Mouse (Mus musculus) CH12.LX (cell line): ENCODE measurements at regions not wholly inside any gene's neighbourhood (a gene's known extent, or its start where the extent isn't known, plus 50 kb on each side); places are given as distances from the start of the nearest gene placed in this dataset.
A peak's percentile ranks its signal among the peaks of the same experiment; 100 is the strongest.

ENCODE experiments used
- DNase-seq: peaks from one replicate; pipeline ENCODE4 v3.0.0-alpha.2; 2013; ENCODE audit errors: extremely low read depth
- H3K27ac ChIP-seq: 2 replicates; pipeline ENCODE4 v1.5.1; 2012; ENCODE audit warnings: low read depth, mild to moderate bottlenecking, control low read depth, moderate library complexity; ENCODE audit not compliant: insufficient read depth
- H3K27me3 ChIP-seq: replicated peaks from 2 replicates; pipeline ENCODE3; 2012; ENCODE audit warnings: inconsistent platforms
- H3K36me3 ChIP-seq, 2 experiments: replicated peaks in 1 of 2; 2 replicates each; pipeline versions ENCODE3 to v1.6.1; 2012; ENCODE audit warnings: inconsistent platforms in 1 of 2, low read length in 1 of 2, mild to moderate bottlenecking in 1 of 2, mixed read lengths in 1 of 2, moderate library complexity in 1 of 2; ENCODE audit not compliant: control insufficient read depth in 1 of 2, insufficient read depth in 1 of 2
- H3K4me1 ChIP-seq, 2 experiments: 2 replicates each; pipeline ENCODE4 v1.6.1; 2012; ENCODE audit warnings: inconsistent platforms in 1 of 2, moderate library complexity in 1 of 2; ENCODE audit not compliant: insufficient read depth in 2 of 2, control insufficient read depth in 1 of 2
- H3K4me2 ChIP-seq: 2 replicates; pipeline ENCODE4 v1.6.1; 2012; ENCODE audit warnings: low read depth, mild to moderate bottlenecking, control low read depth; ENCODE audit not compliant: poor library complexity, insufficient read depth, severe bottlenecking
- H3K4me3 ChIP-seq, 3 experiments: fragments of 150-350 bp in 1 of 3; sonication (generic) in 1 of 3; replicated peaks in 1 of 3; 2 replicates each; pipeline versions ENCODE3 to v1.5.1; 2011 to 2012; ENCODE audit warnings: low read depth in 2 of 3, low read length in 2 of 3, mild to moderate bottlenecking in 2 of 3, moderate library complexity in 2 of 3, control low read depth in 1 of 3, improper control_type of control experiment in 1 of 3, inconsistent platforms in 1 of 3, mixed read lengths in 1 of 3; ENCODE audit not compliant: poor library complexity in 1 of 3
- H3K79me2 ChIP-seq: replicated peaks from 2 replicates; pipeline ENCODE4 v1.6.1; 2012; ENCODE audit warnings: mild to moderate bottlenecking, moderate library complexity; ENCODE audit not compliant: control insufficient read depth, poor library complexity, insufficient read depth, severe bottlenecking; ENCODE audit errors: extremely low read depth
- H3K9ac ChIP-seq: 2 replicates; pipeline ENCODE4 v1.6.1; 2012; ENCODE audit warnings: low read depth, mild to moderate bottlenecking, control low read depth, moderate library complexity; ENCODE audit not compliant: insufficient read depth
- H3K9me3 ChIP-seq: replicated peaks from 2 replicates; pipeline ENCODE3; 2012; ENCODE audit warnings: low read length, inconsistent platforms, mixed read lengths
- BHLHE40 ChIP-seq: IDR thresholded peaks from 2 replicates; pipeline ENCODE4 v1.6.1; 2011; ENCODE audit warnings: mild to moderate bottlenecking, low read depth, low read length, improper control_type of control experiment
- CHD1 ChIP-seq: IDR thresholded peaks from 2 replicates; pipeline ENCODE4 v1.6.1; 2012; ENCODE audit warnings: low read depth, low read length, improper control_type of control experiment, inconsistent platforms
- IRF4 ChIP-seq: IDR thresholded peaks from 2 replicates; pipeline ENCODE4 v1.6.1; 2014; ENCODE audit warnings: low read depth, mild to moderate bottlenecking, inconsistent platforms, low read length, improper control_type of control experiment
- JUND ChIP-seq: conservative IDR thresholded peaks from 2 replicates; pipeline ENCODE4 v1.6.1; 2011; ENCODE audit warnings: low read depth, low read length, improper control_type of control experiment
- KAT2A ChIP-seq: IDR thresholded peaks from 2 replicates; pipeline ENCODE4 v1.6.1; 2012; ENCODE audit warnings: low read length, improper control_type of control experiment, inconsistent platforms; ENCODE audit not compliant: insufficient replicate concordance
- MAFK ChIP-seq: IDR thresholded peaks from 2 replicates; pipeline ENCODE4 v1.6.1; 2011; ENCODE audit warnings: low read length, improper control_type of control experiment; ENCODE audit not compliant: insufficient replicate concordance
- MAX ChIP-seq: IDR thresholded peaks from 2 replicates; pipeline ENCODE4 v1.6.1; 2011; ENCODE audit warnings: low read length, improper control_type of control experiment
- MXI1 ChIP-seq: IDR thresholded peaks from 2 replicates; pipeline ENCODE4 v1.6.1; 2011; ENCODE audit warnings: mild to moderate bottlenecking, low read depth, low read length, improper control_type of control experiment
- NELFE ChIP-seq: IDR thresholded peaks from 2 replicates; pipeline ENCODE4 v1.6.1; 2011; ENCODE audit warnings: low read depth, low read length, improper control_type of control experiment
- NRF1 ChIP-seq: IDR thresholded peaks from 2 replicates; pipeline ENCODE4 v1.6.1; 2014; ENCODE audit warnings: low read depth, mild to moderate bottlenecking, inconsistent platforms, low read length, improper control_type of control experiment, moderate library complexity
- POLR2AphosphoS2 ChIP-seq: IDR thresholded peaks from 2 replicates; pipeline ENCODE4 v1.6.1; 2011; ENCODE audit warnings: low read depth, low read length, improper control_type of control experiment
- TBP ChIP-seq: conservative IDR thresholded peaks from 2 replicates; pipeline ENCODE4 v1.6.1; 2011; ENCODE audit warnings: low read depth, low read length, improper control_type of control experiment
- dilution Hi-C: fragments of 300-500 bp; cut with MboI; formaldehyde crosslinking; loops from 2 replicates; pipeline ENCODE4 v1.14.3; 2020; ENCODE audit warnings: low sequenced_read_pairs; ENCODE audit not compliant: extremely low pct_unique_long_range_greater_than_20kb, extremely low pct_ligation_motif_present
- in situ Hi-C: fragments of 300-500 bp; cut with MboI; formaldehyde crosslinking; loops from 3 replicates; pipeline ENCODE4 v1.14.3; 2019; ENCODE audit warnings: low sequenced_read_pairs, low pct_ligation_motif_present, low pct_unique_long_range_greater_than_20kb, mixed read lengths

- H3K9me3 ChIP-seq, result no peaks in the 10 kb centered on the region
- no peak overlapping the region for H3K9ac ChIP-seq
- H3K36me3 ChIP-seq, result no peaks in the 10 kb centered on the region
- TF ChIP-seq MXI1, result no peak
- no peak for TF ChIP-seq POLR2AphosphoS2
- no peak for TF ChIP-seq NRF1
- TF ChIP-seq KAT2A, result no peak
- no peak for TF ChIP-seq IRF4
- no peak for TF ChIP-seq BHLHE40
- TF ChIP-seq CHD1, result no peak
- H3K79me2 ChIP-seq, result no peaks in the 10 kb centered on the region
- 0 out of 2 replicates have a peak overlapping the region, but pooled peaks have one; percentile 27 for H3K4me2 ChIP-seq
- dilution Hi-C loops, result no loop called here
- H3K27ac ChIP-seq, result no peak overlapping the region
- no peak overlapping the region for H3K4me3 ChIP-seq
- peaks cover 5 to 17% of the 10 kb centered on the region in 2 experiments; a peak in 3 of 4 replicates for H3K4me1 ChIP-seq
- DNase-seq, result no peak
- H3K27me3 ChIP-seq, result no peaks in the 10 kb centered on the region
- in situ Hi-C loops, result no loop called here
Observed at GRCm38 (mm10) chr4:45673081-45673819, 125.6 kb upstream of the Aldh1b1 start.

- Histone ChIP-seq H3K9ac (no peak overlapping the region), H3K79me2 (no peaks in the 10 kb centered on the region), H3K27me3 (no peaks in the 10 kb centered on the region), H3K4me1 (peaks cover 5 to 17% of the 10 kb centered on the region in 2 experiments; a peak in 3 of 4 replicates), H3K36me3 (no peaks in the 10 kb centered on the region), H3K27ac (no peak overlapping the region), H3K4me3 (no peak overlapping the region), H3K4me2 (0 out of 2 replicates have a peak overlapping the region, but pooled peaks have one; percentile 27), H3K9me3 (no peaks in the 10 kb centered on the region)
- TF ChIP-seq MAX (no peak), MAFK (no peak), KAT2A (no peak), CHD1 (no peak), JUND (no peak), NELFE (no peak), TBP (no peak)
- in situ Hi-C loops, result no loop called here
- peak; percentile 28 for DNase-seq
- dilution Hi-C loops, result no loop called here
Observed at GRCm38 (mm10) chr4:45672262-45673076, 126.4 kb upstream of the Aldh1b1 start.
